Mouse (Mus musculus): ENCODE measurements around the gene Trp53rkb.

The Trp53rkb gene

DNA sequence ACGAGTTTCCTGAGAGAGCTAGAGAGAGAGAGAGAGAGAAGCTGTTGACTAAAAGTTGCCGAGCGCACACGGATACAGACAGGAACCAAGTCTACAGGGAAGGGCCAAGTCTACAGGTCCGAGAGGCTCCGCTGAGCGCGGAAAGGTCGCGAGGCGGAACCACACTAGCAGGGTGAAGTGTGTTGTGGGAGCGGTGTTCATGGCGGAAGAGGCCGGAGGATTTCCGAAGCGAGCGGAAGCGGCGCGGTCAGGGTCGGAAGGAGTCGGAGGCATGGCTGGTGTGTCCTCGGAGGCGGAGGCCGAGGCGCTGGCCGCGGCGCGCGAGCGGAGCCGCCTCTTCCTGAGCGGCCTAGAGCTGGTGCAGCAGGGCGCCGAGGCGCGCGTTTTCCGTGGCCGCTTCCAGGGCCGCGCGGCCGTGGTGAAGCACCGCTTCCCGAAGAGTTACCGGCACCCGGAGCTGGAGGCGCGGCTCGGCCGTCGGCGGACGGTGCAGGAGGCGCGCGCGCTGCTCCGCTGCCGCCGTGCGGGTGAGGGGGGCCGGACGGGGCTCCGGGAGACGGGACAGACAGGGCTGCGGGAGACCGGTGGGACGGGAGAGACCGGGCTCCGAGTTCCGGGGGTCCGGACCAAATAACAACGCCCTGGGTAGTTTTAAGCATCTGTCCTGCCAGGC, 1.3 kb downstream of the Trp53rkb start:
- peak; percentile 88 to 96 for DNase-seq (ENCODE audit: inconsistent age in 2 of 2, low spot score in 1 of 2)

DNA sequence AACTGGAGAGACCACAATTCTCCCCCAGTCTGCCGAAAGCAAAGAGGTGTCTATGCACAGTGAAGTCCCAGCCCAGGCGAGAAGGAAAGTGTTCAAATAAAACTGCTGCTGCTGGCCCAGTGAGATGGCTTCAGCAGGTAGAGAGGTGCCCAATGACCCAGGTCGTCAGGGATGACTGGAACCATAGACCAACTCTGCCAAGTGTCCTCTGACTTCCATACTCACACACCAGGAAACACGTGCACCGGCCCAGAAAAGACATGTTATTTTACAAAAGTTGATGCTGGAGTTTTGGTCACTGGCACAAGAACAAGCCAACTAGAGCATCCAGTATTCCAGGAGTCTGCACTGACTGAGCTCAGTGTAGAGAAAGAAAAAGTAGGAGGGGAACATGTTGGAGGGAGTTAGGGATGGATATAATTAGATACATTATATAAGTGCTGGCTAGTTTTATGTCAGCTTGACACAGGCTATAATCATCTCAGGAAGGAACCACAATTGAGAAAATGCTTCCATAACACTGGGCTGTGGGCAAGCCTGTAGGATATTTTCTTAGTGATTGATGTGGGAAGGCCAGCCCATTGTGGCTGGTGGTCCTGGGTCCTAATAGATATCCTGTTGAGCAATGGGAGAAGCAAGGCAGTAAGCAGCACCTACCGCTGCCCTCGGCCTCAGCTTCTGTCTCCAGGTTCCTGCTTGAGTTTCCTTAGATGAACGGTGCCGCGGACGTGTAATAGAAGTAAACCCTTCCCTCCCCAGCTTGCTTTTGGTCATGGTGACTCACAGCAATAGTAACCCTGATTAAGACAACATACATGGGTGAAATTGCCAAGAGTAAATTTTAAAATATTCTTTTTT, 7.5 kb downstream of the Trp53rkb start:
- no peak for DNase-seq (ENCODE audit: inconsistent age in 2 of 2, low spot score in 1 of 2)

GRCm38 (mm10) chr2:166800473-166800857, 8.1 kb downstream of the Trp53rkb start:
- no peak for DNase-seq (ENCODE audit: inconsistent age in 2 of 2, low spot score in 1 of 2)

- DNase-seq (ENCODE audit: inconsistent age in 2 of 2, low spot score in 1 of 2): no peak
These were observed 9.1 kb downstream of the Trp53rkb start for GRCm38 (mm10) chr2:166801436-166801835.

- DNase-seq (ENCODE audit: inconsistent age in 2 of 2, low spot score in 1 of 2): no peak
These were observed 11.0 kb downstream of the Trp53rkb start for GRCm38 (mm10) chr2:166803298-166803697.

DNA sequence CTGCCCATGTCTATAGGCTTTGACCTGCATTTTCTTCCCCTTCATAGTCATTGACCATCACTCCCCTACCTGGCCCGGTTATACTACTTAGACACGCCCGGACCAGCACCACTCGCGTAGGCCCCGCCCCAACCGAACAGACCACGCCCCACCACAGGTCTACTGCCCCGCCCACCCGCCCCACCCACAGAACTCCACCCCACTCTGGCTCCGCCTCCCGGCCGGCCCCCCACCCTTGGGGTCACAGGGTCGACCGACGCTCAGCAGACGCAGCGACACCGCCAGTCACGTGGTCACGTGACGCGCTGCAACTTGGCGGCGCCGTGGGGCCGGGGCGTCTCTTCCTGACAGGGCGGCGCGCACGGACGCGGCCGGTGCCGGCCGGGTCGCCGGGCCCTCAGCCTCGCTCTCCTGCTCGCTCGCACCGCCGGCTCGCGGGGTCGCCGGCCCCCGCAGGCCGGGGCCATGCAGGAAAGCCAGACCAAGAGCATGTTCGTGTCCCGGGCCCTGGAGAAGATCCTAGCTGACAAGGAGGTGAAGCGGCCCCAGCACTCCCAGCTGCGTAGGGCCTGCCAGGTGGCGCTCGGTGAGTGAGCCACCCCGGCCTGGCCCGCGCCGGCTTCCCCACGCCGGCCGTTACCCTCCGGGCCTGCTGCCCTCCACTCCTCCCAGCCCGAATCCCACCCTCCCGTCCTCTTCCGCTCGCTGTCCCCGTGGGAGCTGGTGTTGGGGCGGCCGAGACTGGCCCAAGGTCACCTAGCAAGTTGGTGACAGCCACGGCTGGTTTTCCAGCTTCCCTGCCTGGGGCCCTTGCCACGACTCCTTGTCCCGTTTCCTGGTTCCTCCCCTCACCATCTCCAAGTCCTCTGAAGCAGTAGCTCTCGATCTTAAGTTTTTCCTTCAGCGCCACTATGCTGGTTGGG, 13.2 kb downstream of the Trp53rkb start, which contains the start of gene Arfgef2:
Gene Arfgef2, plus strand, starts transcription at position 339 of the 923 bp plus-strand sequence.
- peak; percentile 92 to 95 for DNase-seq (ENCODE audit: inconsistent age in 2 of 2, low spot score in 1 of 2)

GRCm38 (mm10) chr2:166806173-166806705, 13.9 kb downstream of the Trp53rkb start:
- no peak for DNase-seq (ENCODE audit: inconsistent age in 2 of 2, low spot score in 1 of 2)

- peak in 1 of 2 experiments; percentile 78 for DNase-seq (ENCODE audit: inconsistent age in 2 of 2, low spot score in 1 of 2)
These were observed 14.5 kb downstream of the Trp53rkb start for GRCm38 (mm10) chr2:166806813-166807212.

DNA sequence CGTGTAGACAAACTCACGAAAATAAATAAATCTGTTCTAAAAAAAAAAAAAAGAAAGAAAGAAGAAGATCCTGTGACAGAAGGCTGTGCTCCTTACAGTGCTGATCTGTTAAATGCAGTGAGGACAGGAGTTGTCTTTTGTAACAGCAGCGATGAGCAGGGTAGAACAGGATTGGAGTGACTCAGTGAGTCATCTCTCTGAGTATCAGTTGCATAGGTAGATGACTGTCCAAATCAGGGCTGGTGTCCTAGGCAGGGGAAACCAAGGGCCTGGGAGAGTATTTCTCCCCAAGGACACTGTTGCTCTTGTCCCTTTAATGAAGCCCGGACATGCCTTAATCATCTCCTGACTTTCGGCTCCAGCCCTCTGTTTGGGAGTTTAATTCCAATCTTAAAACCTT, 17.2 kb downstream of the Trp53rkb start:
- peak; percentile 52 to 75 for DNase-seq (ENCODE audit: inconsistent age in 2 of 2, low spot score in 1 of 2)

DNA sequence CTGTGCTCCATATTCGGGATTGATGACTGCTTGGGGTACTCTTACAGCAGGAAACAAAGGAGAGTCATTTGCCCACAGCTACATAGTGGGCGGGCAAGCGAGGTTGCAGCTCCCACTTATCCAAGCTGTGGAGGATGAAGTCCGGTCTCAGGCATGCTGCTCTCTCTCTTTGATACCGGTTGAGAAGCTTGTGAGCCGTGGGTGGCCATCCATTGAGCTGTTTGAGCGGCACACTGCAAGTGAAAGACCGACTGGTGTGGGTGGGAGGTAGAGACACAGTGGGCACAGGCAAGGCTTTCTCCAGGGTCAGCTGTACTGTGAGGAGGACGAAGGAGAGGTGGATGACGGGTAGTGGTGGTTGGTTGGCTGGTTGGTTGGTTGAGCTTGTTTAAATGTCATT, 18.5 kb downstream of the Trp53rkb start:
- no peak for DNase-seq (ENCODE audit: inconsistent age in 2 of 2, low spot score in 1 of 2)

DNA sequence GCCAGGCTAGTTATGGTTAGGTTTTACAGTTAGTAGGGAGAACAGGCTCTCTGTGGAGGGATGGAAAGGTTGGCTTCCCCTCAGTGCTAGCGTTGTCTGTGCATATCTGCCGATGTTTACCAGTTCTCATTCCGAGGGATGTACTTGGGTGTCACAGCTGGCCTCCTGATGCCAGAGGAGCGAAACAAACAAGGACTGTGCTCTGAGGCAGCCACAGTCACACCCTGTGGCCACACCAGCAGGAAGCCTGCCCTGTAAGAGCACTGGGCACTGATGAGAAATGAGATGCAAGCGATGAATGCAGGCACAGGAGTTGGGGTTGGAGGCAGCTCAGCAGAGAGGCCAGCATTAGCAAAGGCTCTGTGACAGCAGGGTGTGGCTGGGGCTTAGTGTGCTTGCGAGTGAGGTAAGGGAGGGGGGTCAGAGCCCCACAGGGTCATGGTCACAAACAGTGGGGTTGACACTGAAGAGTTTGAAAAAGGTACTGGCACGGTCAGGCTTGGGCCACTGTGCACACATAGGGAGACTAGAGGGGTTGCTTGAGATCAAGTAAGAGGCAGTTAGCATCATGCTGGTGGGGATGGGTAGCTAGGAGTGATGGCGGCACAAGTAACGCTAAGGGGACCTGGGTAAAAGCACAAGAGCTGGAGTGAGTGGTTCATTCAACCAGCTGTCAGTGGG, 26.3 kb downstream of the Trp53rkb start:
- no peak for DNase-seq (ENCODE audit: inconsistent age in 2 of 2, low spot score in 1 of 2)

- no peak for DNase-seq (ENCODE audit: inconsistent age in 2 of 2, low spot score in 1 of 2)
These were observed 27.5 kb downstream of the Trp53rkb start for GRCm38 (mm10) chr2:166819849-166820248.

DNA sequence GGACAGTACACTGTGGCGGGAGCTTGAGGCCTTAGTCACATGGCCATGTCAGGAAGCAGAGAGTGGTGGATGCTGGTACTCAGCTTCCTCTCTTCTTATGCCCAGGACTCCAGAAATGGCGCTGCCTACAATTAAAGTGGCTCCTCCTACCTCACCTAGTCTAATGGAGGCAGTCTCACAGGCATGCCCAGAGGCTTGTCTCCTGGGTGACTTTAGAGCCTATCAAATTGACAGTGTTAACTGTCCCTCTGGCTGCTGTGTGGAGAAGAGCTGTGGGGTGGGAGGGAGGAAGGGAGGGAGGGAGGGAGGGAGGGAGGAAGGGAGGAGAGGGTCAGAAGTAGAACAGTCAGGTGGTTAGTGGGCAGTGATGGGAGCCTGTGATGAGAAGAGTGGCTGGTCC, 28.5 kb downstream of the Trp53rkb start:
- DNase-seq (ENCODE audit: inconsistent age in 2 of 2, low spot score in 1 of 2): no peak

- no peak for DNase-seq (ENCODE audit: inconsistent age in 2 of 2, low spot score in 1 of 2)
These were observed 29.1 kb downstream of the Trp53rkb start for GRCm38 (mm10) chr2:166821406-166821805.

DNA sequence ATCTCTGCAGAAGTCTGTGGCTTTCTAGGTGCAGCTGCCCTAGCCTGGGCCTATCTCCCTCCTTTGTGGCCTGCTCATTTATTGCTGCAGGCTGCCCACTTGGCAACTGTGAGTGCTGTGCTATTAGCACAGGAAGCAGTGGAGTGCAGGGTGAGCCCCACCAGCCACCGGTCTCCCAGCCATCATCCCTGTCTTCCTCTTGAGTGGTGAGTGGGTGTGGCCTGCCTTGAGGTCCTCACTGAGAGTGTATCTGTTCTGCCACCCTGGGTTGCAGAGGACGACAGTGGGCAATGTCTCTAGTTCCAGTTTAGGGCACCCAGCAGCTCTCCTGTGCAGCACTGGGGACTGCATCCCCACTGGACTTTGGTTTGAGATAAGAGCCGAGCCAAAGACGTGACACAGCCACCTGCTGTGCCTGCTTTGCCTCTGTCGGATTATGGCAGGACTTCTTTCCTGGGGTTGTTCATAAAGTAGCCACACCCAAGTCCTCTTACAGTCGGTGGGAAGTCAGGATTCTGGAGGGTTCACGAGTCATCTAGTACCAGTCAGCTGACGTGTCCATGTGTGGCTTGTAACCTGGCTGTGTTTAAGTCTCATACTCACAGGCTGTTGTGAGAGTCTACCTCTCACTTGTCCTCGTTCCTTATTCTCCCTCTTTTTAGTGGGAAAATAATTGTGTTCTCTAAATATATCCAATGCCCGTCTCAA, 29.9 kb downstream of the Trp53rkb start:
- DNase-seq (ENCODE audit: inconsistent age in 2 of 2, low spot score in 1 of 2): no peak

DNA sequence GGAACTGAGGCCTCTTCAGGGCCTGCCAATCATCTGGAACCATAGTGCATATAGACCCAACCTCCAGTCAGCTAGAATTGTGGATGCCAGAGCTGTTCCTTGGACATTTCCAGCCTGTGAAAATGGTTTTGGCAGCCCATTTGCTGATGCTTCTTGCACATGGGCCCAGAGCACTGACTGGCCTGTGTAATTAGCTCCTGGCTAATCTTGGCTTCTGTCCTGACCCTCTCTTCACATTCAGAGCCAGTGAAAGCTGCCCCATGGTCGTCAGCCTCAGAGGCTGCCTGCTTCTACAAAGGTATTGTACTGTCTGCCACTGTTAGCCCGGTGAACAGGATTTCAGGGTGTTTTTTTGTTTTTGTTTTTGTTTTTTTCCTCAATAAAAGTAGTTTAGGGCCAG, 30.6 kb downstream of the Trp53rkb start:
- DNase-seq (ENCODE audit: inconsistent age in 2 of 2, low spot score in 1 of 2): no peak

GRCm38 (mm10) chr2:166824386-166824785, 32.1 kb downstream of the Trp53rkb start:
- DNase-seq (ENCODE audit: inconsistent age in 2 of 2, low spot score in 1 of 2): no peak

DNA sequence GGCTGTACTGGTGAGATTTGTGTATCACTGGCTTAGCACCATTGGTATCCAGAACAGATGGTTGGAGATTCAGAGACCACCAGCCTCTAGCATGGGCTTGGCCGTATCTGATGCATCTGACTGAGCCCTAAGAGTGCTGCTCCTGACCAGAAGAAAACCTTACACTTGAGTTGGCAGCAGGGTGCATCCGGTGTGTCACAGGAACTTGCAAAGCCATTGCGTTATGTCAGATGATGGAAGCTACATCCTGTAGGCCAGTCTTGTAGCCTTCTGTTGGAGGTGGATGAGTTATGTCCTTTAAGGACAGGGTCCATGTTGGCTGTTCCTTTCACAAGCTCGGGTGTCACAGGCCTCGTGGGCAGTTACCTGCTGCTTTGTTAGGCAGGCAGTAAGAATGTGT, 32.7 kb downstream of the Trp53rkb start:
- no peak for DNase-seq (ENCODE audit: inconsistent age in 2 of 2, low spot score in 1 of 2)

- DNase-seq (ENCODE audit: inconsistent age in 2 of 2, low spot score in 1 of 2): no peak
These were observed 34.3 kb downstream of the Trp53rkb start for GRCm38 (mm10) chr2:166826491-166827224.
